In genomic region chr10:56482156-56482716, GRCm38 (mm10) we compare ENCODE assay signal across 33 mouse cellular contexts.
DNase-seq lines count a peak whose midpoint lies in the region; ATAC-seq and TF ChIP-seq lines count a peak whose summit lies in the region.
"Had no signal": no experiment of that assay in that cellular context is flagged by ENCODE, and none has a peak within 500 bp of the region (broad histone marks: within the 10 kb centered on the region; RNA-seq: fewer than 3 reads in every experiment).

No protein-coding gene starts in this region.

- no peak overlapping the region for H3K4me2 ChIP-seq in embryonic facial prominence, embryonic 11.5 days (ENCODE audit: low read depth, low read length)
- no peak overlapping the region for H3K4me2 ChIP-seq in embryonic facial prominence, embryonic 14.5 days (ENCODE audit: low read depth, low read length)
- H3K4me2 ChIP-seq: embryonic facial prominence, embryonic 12.5 days; forebrain, embryonic 13.5 days; heart, embryonic 12.5 days; limb, embryonic 12.5 days; liver, embryonic 13.5 days; midbrain, embryonic 13.5 days; neural tube, embryonic 13.5 days; stomach, embryonic 15.5 days had no signal

- no peaks in the 10 kb centered on the region for H3K9me3 ChIP-seq in embryonic facial prominence, embryonic 11.5 days (replicated peaks; ENCODE audit: control insufficient read depth, low read length)
- no peaks in the 10 kb centered on the region for H3K9me3 ChIP-seq in embryonic facial prominence, embryonic 10.5 days
- H3K9me3 ChIP-seq in embryonic facial prominence, embryonic 14.5 days (ENCODE audit: control insufficient read depth, low read length), result no peaks in the 10 kb centered on the region
- H3K9me3 ChIP-seq: embryonic facial prominence, embryonic 12.5 days; forebrain, embryonic 13.5 days; G1E; heart, embryonic 12.5 days; limb, embryonic 12.5 days; liver, embryonic 13.5 days; midbrain, embryonic 13.5 days; neural tube, embryonic 13.5 days; stomach, embryonic 15.5 days had no signal

- no peaks in the 10 kb centered on the region for H3K4me1 ChIP-seq in embryonic facial prominence, embryonic 11.5 days (ENCODE audit: control insufficient read depth, insufficient read depth, low read length)
- H3K4me1 ChIP-seq in embryonic facial prominence, embryonic 10.5 days, result no peaks in the 10 kb centered on the region
- no peaks in the 10 kb centered on the region for H3K4me1 ChIP-seq in testis, adult 2 months (ENCODE audit: control insufficient read depth, insufficient read depth, low read length)
- H3K4me1 ChIP-seq in embryonic facial prominence, embryonic 14.5 days (ENCODE audit: control insufficient read depth, insufficient read depth, low read length), result 0 out of 2 replicates have a peak, but pooled peaks cover 6% of the 10 kb centered on the region
- H3K4me1 ChIP-seq: embryonic facial prominence, embryonic 12.5 days; midbrain, embryonic 13.5 days; neural tube, embryonic 13.5 days; stomach, embryonic 15.5 days had no signal

- no peak for TF ChIP-seq POLR2A in testis, adult 2 months (IDR thresholded peaks at IDR 0.05; ENCODE audit: control insufficient read depth, low read depth, low read length)

- H3K27ac ChIP-seq in embryonic facial prominence, embryonic 11.5 days (replicated peaks; ENCODE audit: low read depth, low read length), result no peak overlapping the region
- no peak overlapping the region for H3K27ac ChIP-seq in embryonic facial prominence, embryonic 10.5 days (replicated peaks)
- H3K27ac ChIP-seq in testis, adult 2 months (ENCODE audit: control insufficient read depth, insufficient read depth, low read depth, low read length), result 0 out of 2 replicates have a peak overlapping the region, but pooled peaks have one; percentile 25
- no peak overlapping the region for H3K27ac ChIP-seq in embryonic facial prominence, embryonic 14.5 days (replicated peaks; ENCODE audit: low read depth, low read length)
- H3K27ac ChIP-seq: embryonic facial prominence, embryonic 12.5 days; forebrain, embryonic 13.5 days; hindbrain, postnatal 0 days; layer of hippocampus, adult 2 months; limb, embryonic 12.5 days; liver, embryonic 13.5 days; midbrain, embryonic 13.5 days; neural tube, embryonic 13.5 days; stomach, embryonic 15.5 days had no signal

- H3K9ac ChIP-seq in embryonic facial prominence, embryonic 11.5 days (replicated peaks; ENCODE audit: low read length), result no peak overlapping the region
- no peak overlapping the region for H3K9ac ChIP-seq in embryonic facial prominence, embryonic 14.5 days (ENCODE audit: low read depth, low read length)
- H3K9ac ChIP-seq: embryonic facial prominence, embryonic 12.5 days; forebrain, embryonic 13.5 days; heart, embryonic 12.5 days; limb, embryonic 12.5 days; liver, embryonic 13.5 days; midbrain, embryonic 13.5 days; neural tube, embryonic 13.5 days; stomach, embryonic 15.5 days had no signal

- no peaks in the 10 kb centered on the region for H3K27me3 ChIP-seq in embryonic facial prominence, embryonic 11.5 days (ENCODE audit: control insufficient read depth, insufficient read depth, low read length)
- H3K27me3 ChIP-seq in embryonic facial prominence, embryonic 10.5 days (replicated peaks; ENCODE audit: low read depth, poor library complexity, severe bottlenecking), result no peaks in the 10 kb centered on the region
- no peaks in the 10 kb centered on the region for H3K27me3 ChIP-seq in testis, adult 2 months (ENCODE audit: control insufficient read depth, insufficient read depth, low read length)
- H3K27me3 ChIP-seq in embryonic facial prominence, embryonic 14.5 days (replicated peaks; ENCODE audit: control insufficient read depth, insufficient read depth, low read length), result no peaks in the 10 kb centered on the region
- H3K27me3 ChIP-seq: embryonic facial prominence, embryonic 12.5 days; forebrain, embryonic 13.5 days; heart, embryonic 12.5 days; limb, embryonic 12.5 days; liver, embryonic 13.5 days; midbrain, embryonic 13.5 days; neural tube, embryonic 13.5 days; Patski; stomach, embryonic 15.5 days had no signal

- H3K36me3 ChIP-seq in embryonic facial prominence, embryonic 11.5 days (replicated peaks; ENCODE audit: control insufficient read depth, insufficient read depth, low read depth, low read length), result no peaks in the 10 kb centered on the region
- no peaks in the 10 kb centered on the region for H3K36me3 ChIP-seq in embryonic facial prominence, embryonic 10.5 days (replicated peaks)
- no peaks in the 10 kb centered on the region for H3K36me3 ChIP-seq in testis, adult 2 months (ENCODE audit: control insufficient read depth, insufficient read depth, low read length)
- H3K36me3 ChIP-seq in embryonic facial prominence, embryonic 14.5 days (ENCODE audit: control insufficient read depth, insufficient read depth, low read length), result no peaks in the 10 kb centered on the region
- H3K36me3 ChIP-seq: embryonic facial prominence, embryonic 12.5 days; G1E; heart, embryonic 12.5 days; limb, embryonic 12.5 days; liver, embryonic 13.5 days; midbrain, embryonic 13.5 days; neural tube, embryonic 13.5 days; stomach, embryonic 15.5 days had no signal

- WGBS in embryonic facial prominence, embryonic 11.5 days, result 46% methylated on average over 9 of the region's 9 CpGs
- WGBS in embryonic facial prominence, embryonic 10.5 days, result 59% methylated on average over 9 of the region's 9 CpGs
- WGBS in embryonic facial prominence, embryonic 14.5 days, result 37% methylated on average over 9 of the region's 9 CpGs

- TF ChIP-seq CTCF in testis, adult 2 months (IDR thresholded peaks at IDR 0.05; ENCODE audit: control insufficient read depth, insufficient read depth, insufficient replicate concordance, low read depth, low read length), result no peak

- no peak for ATAC-seq in embryonic facial prominence, embryonic 11.5 days (replicated peaks; ENCODE audit: insufficient number of reproducible peaks, low FRiP score, low TSS enrichment, low read depth)
- no peak for ATAC-seq in embryonic facial prominence, embryonic 14.5 days (ENCODE audit: low read depth)
- ATAC-seq: forebrain, embryonic 13.5 days; hindbrain, postnatal 0 days; intestine, embryonic 16.5 days; midbrain, embryonic 13.5 days; Patski had no signal

- no peak overlapping the region for H3K4me3 ChIP-seq in embryonic facial prominence, embryonic 11.5 days (ENCODE audit: low read depth, low read length)
- no peak overlapping the region for H3K4me3 ChIP-seq in embryonic facial prominence, embryonic 10.5 days
- no peak overlapping the region for H3K4me3 ChIP-seq in testis, adult 2 months (ENCODE audit: control insufficient read depth, low read depth, low read length)
- H3K4me3 ChIP-seq in embryonic facial prominence, embryonic 14.5 days (ENCODE audit: low read depth, low read length), result no peak overlapping the region
- H3K4me3 ChIP-seq: embryonic facial prominence, embryonic 12.5 days; forebrain, embryonic 13.5 days; heart, embryonic 12.5 days; layer of hippocampus, adult 2 months; limb, embryonic 12.5 days; liver, embryonic 13.5 days; midbrain, embryonic 13.5 days; myocyte; neural tube, embryonic 13.5 days; stomach, embryonic 15.5 days had no signal

- DNase-seq in embryonic facial prominence, embryonic 11.5 days (ENCODE audit: low spot score), result peak; percentile 19
- no peak for DNase-seq in embryonic facial prominence, embryonic 10.5 days (ENCODE audit: low spot score)
- DNase-seq in testis, postnatal 10 days (ENCODE audit: low spot score), result no peak
- DNase-seq in embryonic facial prominence, embryonic 14.5 days (ENCODE audit: low spot score), result peak; percentile 54
- DNase-seq in spleen, postnatal 14 days (ENCODE audit: low spot score in 2 of 2), result no peak
- no peak for DNase-seq in layer of hippocampus, adult 8-10 months (ENCODE audit: low spot score in 2 of 2)
- DNase-seq: adrenal gland, adult 8-10 months; cerebellum, adult 8-10 months; cerebellum, postnatal 36 days; gastrocnemius, postnatal 14 days; heart, adult 18-20 months; heart, postnatal 10 days; kidney, postnatal 25 days; layer of hippocampus, postnatal 36 days; liver, embryonic 13.5 days; lung, adult 2 months; lung, postnatal 36 days; retina, postnatal 1 day; right cerebral cortex, postnatal 4 days had no signal

Comparison
In these comparisons a context has a peak if more than half of its experiments do, and no peak if none do; other contexts are left out.
1. DNase-seq: peak in embryonic facial prominence, embryonic 11.5 days (single experiment) and embryonic facial prominence, embryonic 14.5 days (single experiment); none in embryonic facial prominence, embryonic 10.5 days (single experiment), testis, postnatal 10 days (single experiment), spleen, postnatal 14 days (0 of 2) and layer of hippocampus, adult 8-10 months (0 of 2).